9 mouse cellular contexts compared by ENCODE assay signal in genomic region chr7:80084484-80084931, GRCm38 (mm10). TPM values are rescaled to one million over a fixed set of nuclear protein-coding genes. Genes with fewer than 3 reads are reported as not detected.
A peak's percentile ranks its signal among the peaks of the same experiment; 100 is the strongest.
DNase-seq lines count a peak whose midpoint lies in the region; ATAC-seq lines count a peak whose summit lies in the region.
"Had no signal": no experiment of that assay in that cellular context is flagged by ENCODE, and none has a peak within 500 bp of the region (broad histone marks: within the 10 kb centered on the region; RNA-seq: fewer than 3 reads in every experiment).

No protein-coding gene starts in this region.

- no peaks in the 10 kb centered on the region for H3K9me3 ChIP-seq in liver, embryonic 12.5 days (replicated peaks)
- H3K9me3 ChIP-seq in intestine, embryonic 15.5 days = no peaks in the 10 kb centered on the region
- H3K9me3 ChIP-seq: megakaryocyte, embryonic 14.5 days had no signal

- no peak overlapping the region for H3K4me3 ChIP-seq in liver, embryonic 12.5 days
- no peak overlapping the region for H3K4me3 ChIP-seq in intestine, embryonic 15.5 days (replicated peaks)
- H3K4me3 ChIP-seq: megakaryocyte, embryonic 14.5 days had no signal

- peaks cover 14% of the 10 kb centered on the region for H3K4me1 ChIP-seq in liver, embryonic 12.5 days
- no peaks in the 10 kb centered on the region for H3K4me1 ChIP-seq in intestine, embryonic 15.5 days (replicated peaks)

- no peak overlapping the region for H3K9ac ChIP-seq in liver, embryonic 12.5 days
- no peak overlapping the region for H3K9ac ChIP-seq in intestine, embryonic 15.5 days

- H3K4me2 ChIP-seq in liver, embryonic 12.5 days = no peak overlapping the region
- H3K4me2 ChIP-seq in intestine, embryonic 15.5 days (replicated peaks) = no peak overlapping the region

- peaks cover 62% of the 10 kb centered on the region for H3K36me3 ChIP-seq in liver, embryonic 12.5 days
- peaks cover 39% of the 10 kb centered on the region for H3K36me3 ChIP-seq in intestine, embryonic 15.5 days

- WGBS in liver, embryonic 12.5 days (ENCODE audit: insufficient replicate concordance) = 57% methylated on average over 7 of the region's 7 CpGs
- 49% methylated on average over 7 of the region's 7 CpGs for WGBS in intestine, embryonic 15.5 days

- no peaks in the 10 kb centered on the region for H3K27me3 ChIP-seq in liver, embryonic 12.5 days (replicated peaks)
- no peaks in the 10 kb centered on the region for H3K27me3 ChIP-seq in intestine, embryonic 15.5 days (replicated peaks)
- H3K27me3 ChIP-seq: megakaryocyte, embryonic 14.5 days had no signal

- no peak for ATAC-seq in liver, embryonic 12.5 days
- ATAC-seq in erythroid progenitor cell, adult 5-6 weeks (replicated peaks; ENCODE audit: low FRiP score, poor library complexity, severe bottlenecking) = 0 out of 2 replicates have a peak, but pooled peaks have one; percentile 51
- ATAC-seq in intestine, embryonic 15.5 days = peak; percentile 48
- ATAC-seq in megakaryocyte, adult 5-6 weeks (ENCODE audit: poor library complexity, severe bottlenecking) = peak; percentile 47

- peak; percentile 79 for DNase-seq in liver
- DNase-seq in ZHBTc4 (ENCODE audit: low read depth, low spot score) = peak; percentile 90
- peak; percentile 58 to 87 for DNase-seq in spleen, postnatal 10 days (ENCODE audit: low spot score in 2 of 2)
- no peak for DNase-seq in frontal cortex, postnatal 14 days (ENCODE audit: low spot score in 2 of 2)

- no peak overlapping the region for H3K27ac ChIP-seq in liver, embryonic 12.5 days
- no peak overlapping the region for H3K27ac ChIP-seq in intestine, embryonic 15.5 days

RNA-seq across cellular contexts. Expression of gene Idh2, which starts 30.7 kb away (rescaled TPM):
- 158 and 160 TPM in 2 replicates for polyA plus RNA-seq in liver, embryonic 12.5 days (2016; fragmentation: Nextera tagmentation; extraction: Ambion mirVana)
- 11.7 and 45.8 TPM in 2 replicates for total RNA-seq in erythroid progenitor cell, adult 5-6 weeks (2015; ENCODE audit: low replicate concordance)
- total RNA-seq in erythroid progenitor cell, adult 5-6 weeks (2017; ENCODE audit: low replicate concordance) = 14.7 and 16.7 TPM in 2 replicates
- polyA plus RNA-seq in intestine, embryonic 15.5 days (2015; fragmentation: Nextera tagmentation; extraction: Ambion mirVana) = 520 and 568 TPM in 2 replicates
- 74.9 and 77.7 TPM in 2 replicates for total RNA-seq in megakaryocyte, adult 5-6 weeks (2015)
- total RNA-seq in megakaryocyte, adult 5-6 weeks (2017) = 85.5 and 90.4 TPM in 2 replicates

RNA-seq across cellular contexts. Expression of gene Zfp710, which starts 59.9 kb away (rescaled TPM):
- 7.2 and 8.9 TPM in 2 replicates for polyA plus RNA-seq in liver, embryonic 12.5 days (2016; fragmentation: Nextera tagmentation; extraction: Ambion mirVana)
- total RNA-seq in erythroid progenitor cell, adult 5-6 weeks (2015; ENCODE audit: low replicate concordance) = 5.4 and 10.9 TPM in 2 replicates
- total RNA-seq in erythroid progenitor cell, adult 5-6 weeks (2017; ENCODE audit: low replicate concordance) = 2.4 and 3.6 TPM in 2 replicates
- polyA plus RNA-seq in intestine, embryonic 15.5 days (2015; fragmentation: Nextera tagmentation; extraction: Ambion mirVana) = 13.5 and 13.6 TPM in 2 replicates
- total RNA-seq in megakaryocyte, adult 5-6 weeks (2015) = 59.1 and 66.2 TPM in 2 replicates
- total RNA-seq in megakaryocyte, adult 5-6 weeks (2017) = 73.8 and 90.1 TPM in 2 replicates

Comparison
In these comparisons a context has a peak if more than half of its experiments do, and no peak if none do; other contexts are left out.
1. DNase-seq: peak in liver (single experiment), ZHBTc4 (single experiment) and spleen, postnatal 10 days (2 of 2); none in frontal cortex, postnatal 14 days (0 of 2).
2. RNA of gene Zfp710, which starts 59.9 kb away (total RNA-seq): 59.1 to 90.1 TPM in megakaryocyte, adult 5-6 weeks; 2.4 to 10.9 TPM in erythroid progenitor cell, adult 5-6 weeks; every median in the first group is over 4 times any median in the second.